ENCODE assay signal across 22 mouse cellular contexts in genomic region chr2:152588450-152588849, GRCm38 (mm10). TPM values are rescaled to one million over a fixed set of nuclear protein-coding genes. Genes with fewer than 3 reads are reported as not detected.
"Had no signal": no experiment of that assay in that cellular context is flagged by ENCODE, and none has a peak within 500 bp of the region (broad histone marks: within the 10 kb centered on the region; RNA-seq: fewer than 3 reads in every experiment).

No protein-coding gene starts in this region.

- H3K4me1 ChIP-seq: midbrain, embryonic 10.5 days; midbrain, embryonic 13.5 days; midbrain, embryonic 15.5 days; neural tube, embryonic 13.5 days; neural tube, embryonic 15.5 days; stomach, embryonic 15.5 days had no signal

- H3K9me3 ChIP-seq: midbrain, embryonic 10.5 days; midbrain, embryonic 13.5 days; midbrain, embryonic 15.5 days; neural tube, embryonic 13.5 days; neural tube, embryonic 15.5 days; stomach, embryonic 15.5 days had no signal

- DNase-seq: lung, adult 18-20 months; lung, embryonic 14.5 days; lung, postnatal 10 days; right cerebral cortex, adult 18-20 months; right cerebral cortex, postnatal 25 days; thymus, adult 2 months; thymus, postnatal 25 days; thymus, postnatal 4 days had no signal

- H3K9ac ChIP-seq: liver, embryonic 14.5 days; lung, embryonic 14.5 days; midbrain, embryonic 13.5 days; midbrain, embryonic 15.5 days; neural tube, embryonic 13.5 days; neural tube, embryonic 15.5 days; stomach, embryonic 15.5 days had no signal

- ATAC-seq: midbrain, embryonic 13.5 days; midbrain, embryonic 15.5 days had no signal

- H3K27me3 ChIP-seq: midbrain, embryonic 13.5 days; midbrain, embryonic 15.5 days; neural tube, embryonic 13.5 days; neural tube, embryonic 15.5 days; stomach, embryonic 15.5 days had no signal

- H3K4me3 ChIP-seq: midbrain, embryonic 10.5 days; midbrain, embryonic 13.5 days; midbrain, embryonic 15.5 days; myocyte; neural tube, embryonic 13.5 days; neural tube, embryonic 15.5 days; stomach, embryonic 15.5 days had no signal

- H3K27ac ChIP-seq: liver, embryonic 14.5 days; midbrain, embryonic 10.5 days; midbrain, embryonic 13.5 days; midbrain, embryonic 15.5 days; neural tube, embryonic 13.5 days; neural tube, embryonic 15.5 days; stomach, embryonic 15.5 days; stomach, postnatal 0 days had no signal

- H3K4me2 ChIP-seq: lung, embryonic 14.5 days; midbrain, embryonic 13.5 days; midbrain, embryonic 15.5 days; neural tube, embryonic 13.5 days; neural tube, embryonic 15.5 days; stomach, embryonic 15.5 days had no signal

- H3K36me3 ChIP-seq: midbrain, embryonic 10.5 days; midbrain, embryonic 13.5 days; midbrain, embryonic 15.5 days; neural tube, embryonic 13.5 days; neural tube, embryonic 15.5 days; stomach, embryonic 15.5 days had no signal

RNA-seq across cellular contexts. Expression of gene Defb19, which starts 8.3 kb away (rescaled TPM):
- polyA plus RNA-seq: liver, embryonic 14.5 days; liver, embryonic 16.5 days; lung, embryonic 14.5 days; lung, embryonic 16.5 days; midbrain, embryonic 10.5 days; midbrain, embryonic 13.5 days; midbrain, embryonic 15.5 days; myocyte; neural tube, embryonic 11.5 days; neural tube, embryonic 13.5 days; neural tube, embryonic 15.5 days; stomach, embryonic 15.5 days; stomach, postnatal 0 days; urinary bladder, adult 2 months had no signal

RNA-seq across cellular contexts. Expression of gene Defb45, which starts 10.7 kb away (rescaled TPM):
- polyA plus RNA-seq: liver, embryonic 14.5 days; liver, embryonic 16.5 days; lung, embryonic 14.5 days; lung, embryonic 16.5 days; midbrain, embryonic 10.5 days; midbrain, embryonic 13.5 days; midbrain, embryonic 15.5 days; neural tube, embryonic 11.5 days; neural tube, embryonic 13.5 days; neural tube, embryonic 15.5 days; stomach, embryonic 15.5 days; stomach, postnatal 0 days; thymus, adult 2 months had no signal

RNA-seq across cellular contexts. Expression of gene Defb36, which starts 15.7 kb away (rescaled TPM):
- polyA plus RNA-seq: liver, embryonic 14.5 days; liver, embryonic 16.5 days; lung, embryonic 14.5 days; lung, embryonic 16.5 days; midbrain, embryonic 10.5 days; midbrain, embryonic 13.5 days; midbrain, embryonic 15.5 days; myocyte; neural tube, embryonic 11.5 days; neural tube, embryonic 13.5 days; neural tube, embryonic 15.5 days; stomach, embryonic 15.5 days; thymus, adult 2 months; urinary bladder, adult 2 months had no signal

RNA-seq across cellular contexts. Expression of gene Defb21, which starts 15.9 kb away (rescaled TPM):
- polyA plus RNA-seq: liver, embryonic 14.5 days; liver, embryonic 16.5 days; lung, embryonic 14.5 days; lung, embryonic 16.5 days; midbrain, embryonic 10.5 days; midbrain, embryonic 13.5 days; midbrain, embryonic 15.5 days; myocyte; neural tube, embryonic 11.5 days; neural tube, embryonic 13.5 days; neural tube, embryonic 15.5 days; stomach, embryonic 15.5 days; stomach, postnatal 0 days; thymus, adult 2 months; urinary bladder, adult 2 months had no signal

RNA-seq across cellular contexts. Expression of gene Gm17416, which starts 19.3 kb away (rescaled TPM):
- polyA plus RNA-seq: liver, embryonic 14.5 days; liver, embryonic 16.5 days; lung, embryonic 14.5 days; lung, embryonic 16.5 days; midbrain, embryonic 10.5 days; midbrain, embryonic 13.5 days; midbrain, embryonic 15.5 days; myocyte; neural tube, embryonic 11.5 days; neural tube, embryonic 13.5 days; neural tube, embryonic 15.5 days; stomach, embryonic 15.5 days; stomach, postnatal 0 days; testis, adult 2 months; thymus, adult 2 months; urinary bladder, adult 2 months had no signal
